Mouse (Mus musculus): ENCODE measurements around the gene Arcn1.

DNA sequence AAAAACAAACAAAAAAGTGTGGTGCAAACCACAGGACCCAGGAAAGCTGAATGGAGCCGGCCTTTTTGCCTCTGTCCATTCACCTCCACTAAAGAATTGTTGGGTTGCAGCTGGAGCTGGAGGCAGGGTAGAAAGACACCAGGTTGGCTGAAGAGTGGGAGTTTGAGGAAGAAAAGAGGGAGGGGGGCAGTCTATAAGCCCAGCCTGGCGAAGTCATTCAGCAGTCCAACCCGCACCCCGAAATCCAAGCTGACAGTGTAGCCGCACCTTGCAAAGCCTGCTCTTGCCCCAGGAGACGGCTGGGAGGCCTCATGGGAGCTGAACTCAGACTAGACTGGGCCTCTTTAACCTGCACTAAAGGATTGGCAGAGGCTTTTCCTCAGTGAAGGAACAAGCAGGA is 31.8 kb downstream of the Arcn1 start:
- TF ChIP-seq CTCF (IDR thresholded peaks at IDR 0.05; ENCODE audit: control insufficient read depth, insufficient read depth, insufficient read length) (no peak), MAX (IDR thresholded peaks at IDR 0.05) (no peak), MYOG (IDR thresholded peaks at IDR 0.05; ENCODE audit: control insufficient read depth, extremely low read depth, insufficient read length) (no peak), USF1 (IDR thresholded peaks at IDR 0.05; ENCODE audit: low read depth) (no peak), CEBPB (IDR thresholded peaks at IDR 0.05; ENCODE audit: low read depth) (no peak), MYOD1 (IDR thresholded peaks at IDR 0.05; ENCODE audit: control insufficient read depth, insufficient read length, low read depth) (no peak)

Measured in C2C12 (cell line).